Mouse (Mus musculus) kidney, postnatal 10 days (tissue): ENCODE data around the gene Hapln4.

Experiments
- DNase-seq: peaks from one replicate; pipeline ENCODE4 v3.0.0; 2021; ENCODE audit warnings: mixed read lengths

Gene Hapln4

GRCm38 (mm10) chr8:70104506-70104905 is 21.2 kb downstream of the Hapln4 start:
- DNase-seq, result peak; percentile 57

- no peak for DNase-seq
Observed at GRCm38 (mm10) chr8:70104922-70105321, 21.7 kb downstream of the Hapln4 start.

- no peak for DNase-seq
Observed at GRCm38 (mm10) chr8:70110451-70110850, 27.2 kb downstream of the Hapln4 start.

GRCm38 (mm10) chr8:70111192-70111795 is 28.0 kb downstream of the Hapln4 start:
- DNase-seq, result no peak

GRCm38 (mm10) chr8:70112401-70113016 is 29.3 kb downstream of the Hapln4 start:
- DNase-seq, result no peak

- no peak for DNase-seq
Observed at GRCm38 (mm10) chr8:70114488-70114887, 31.2 kb downstream of the Hapln4 start.

- DNase-seq, result no peak
Observed at GRCm38 (mm10) chr8:70114892-70115291, 31.6 kb downstream of the Hapln4 start.

GRCm38 (mm10) chr8:70117611-70118010 is 34.4 kb downstream of the Hapln4 start:
- peak; percentile 66 for DNase-seq

GRCm38 (mm10) chr8:70118726-70119700 is 35.8 kb downstream of the Hapln4 start:
- DNase-seq, result no peak

GRCm38 (mm10) chr8:70120667-70121066 is 37.4 kb downstream of the Hapln4 start, which contains the start of gene Ncan:
Gene Ncan (minus strand): TSS chr8:70120873.
- peak; percentile 85 for DNase-seq

GRCm38 (mm10) chr8:70122863-70123262 is 39.6 kb downstream of the Hapln4 start:
- no peak for DNase-seq

GRCm38 (mm10) chr8:70124992-70125391 is 41.7 kb downstream of the Hapln4 start:
- no peak for DNase-seq

GRCm38 (mm10) chr8:70128435-70128834 is 45.2 kb downstream of the Hapln4 start:
- DNase-seq, result peak; percentile 40

- DNase-seq, result peak; percentile 34
Observed at GRCm38 (mm10) chr8:70129309-70129952, 46.2 kb downstream of the Hapln4 start.

- DNase-seq, result no peak
Observed at GRCm38 (mm10) chr8:70130066-70130465, 46.8 kb downstream of the Hapln4 start.

- DNase-seq, result peak; percentile 91
Observed at GRCm38 (mm10) chr8:70131166-70131883, 48.1 kb downstream of the Hapln4 start, which contains the start of gene Nr2c2ap. Gene Nr2c2ap (plus strand): TSS chr8:70131333.

GRCm38 (mm10) chr8:70134086-70134485 is 50.8 kb downstream of the Hapln4 start:
- no peak for DNase-seq

GRCm38 (mm10) chr8:70134931-70135330 is 51.7 kb downstream of the Hapln4 start:
- DNase-seq, result no peak

GRCm38 (mm10) chr8:70136591-70136990 is 53.3 kb downstream of the Hapln4 start:
- no peak for DNase-seq

- no peak for DNase-seq
Observed at GRCm38 (mm10) chr8:70137890-70138289, 54.6 kb downstream of the Hapln4 start.

GRCm38 (mm10) chr8:70139026-70139857 is 56.0 kb downstream of the Hapln4 start, which contains the start of the genes Rfxank, Borcs8 and Mef2b:
Gene Rfxank (minus strand): TSS chr8:70139154.
Gene Borcs8 (plus strand): TSS chr8:70139499.
Gene Mef2b (plus strand): TSS chr8:70139711.
- peak; percentile 100 for DNase-seq
